Mouse (Mus musculus) layer of hippocampus, postnatal 25 days (tissue): ENCODE results near the gene Mertk. TPM values are rescaled to one million over a fixed set of nuclear protein-coding genes. Genes with fewer than 3 reads are reported as not detected.
A peak's percentile ranks its signal among the peaks of the same experiment; 100 is the strongest.

Source experiments
- DNase-seq, 2 experiments: peaks; one replicate each; pipeline ENCODE4 v3.0.0; 2022; ENCODE audit warnings: mixed read lengths in 2 of 2, low spot score in 1 of 2; ENCODE audit errors: extremely low spot score in 1 of 2
- total RNA-seq, 2 experiments: library from RNA; stranded (reverse); gene quantifications; 2 replicates each; pipeline ENCODE4 v1.2.3; 2021

Gene Mertk
- total RNA-seq, 2 experiments from 2014 or later = 24.1 to 33.5 TPM

DNA sequence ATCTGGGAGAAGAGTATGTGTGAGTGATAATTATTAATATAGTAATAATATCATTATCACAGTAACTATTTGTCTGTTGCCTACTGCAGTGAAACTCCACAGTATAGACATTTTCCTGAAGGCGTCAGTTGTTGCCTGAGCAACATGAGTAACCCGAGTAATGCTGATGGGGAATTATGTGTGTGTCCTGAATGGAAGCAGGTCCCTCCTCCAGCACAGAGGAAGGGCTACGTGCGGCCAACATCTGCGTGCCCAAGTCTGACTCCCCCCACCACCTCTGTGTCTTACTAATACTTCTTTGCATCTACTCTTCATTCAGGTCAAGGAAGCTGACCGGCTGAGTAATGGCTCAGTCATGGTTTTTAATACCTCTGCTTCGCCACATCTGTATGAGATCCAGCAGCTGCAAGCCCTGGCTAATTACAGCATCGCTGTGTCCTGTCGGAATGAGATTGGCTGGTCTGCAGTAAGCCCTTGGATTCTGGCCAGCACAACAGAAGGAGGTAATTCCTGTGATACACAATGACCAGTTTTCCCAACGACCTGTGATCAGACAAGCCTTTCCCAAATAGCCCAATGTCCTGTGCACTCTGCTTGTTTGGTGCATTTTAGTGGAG is 60.1 kb downstream of the Mertk start:
- DNase-seq = no peak

DNA sequence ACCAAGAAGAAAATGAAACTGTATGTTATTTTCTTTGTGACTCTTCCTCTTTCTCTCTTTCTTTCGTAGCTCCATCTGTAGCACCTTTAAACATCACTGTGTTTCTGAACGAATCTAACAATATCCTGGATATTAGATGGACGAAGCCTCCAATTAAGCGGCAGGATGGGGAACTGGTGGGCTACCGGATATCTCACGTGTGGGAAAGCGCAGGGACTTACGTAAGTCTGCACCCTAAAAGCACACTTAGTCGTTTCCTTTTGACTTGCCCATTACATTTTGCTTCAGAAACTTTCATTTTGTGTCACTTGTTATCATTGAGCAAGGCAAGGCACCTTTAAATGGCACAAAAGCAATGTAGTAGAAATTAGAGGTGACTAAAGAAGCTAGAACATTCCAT is 63.3 kb downstream of the Mertk start:
- no peak for DNase-seq

DNA sequence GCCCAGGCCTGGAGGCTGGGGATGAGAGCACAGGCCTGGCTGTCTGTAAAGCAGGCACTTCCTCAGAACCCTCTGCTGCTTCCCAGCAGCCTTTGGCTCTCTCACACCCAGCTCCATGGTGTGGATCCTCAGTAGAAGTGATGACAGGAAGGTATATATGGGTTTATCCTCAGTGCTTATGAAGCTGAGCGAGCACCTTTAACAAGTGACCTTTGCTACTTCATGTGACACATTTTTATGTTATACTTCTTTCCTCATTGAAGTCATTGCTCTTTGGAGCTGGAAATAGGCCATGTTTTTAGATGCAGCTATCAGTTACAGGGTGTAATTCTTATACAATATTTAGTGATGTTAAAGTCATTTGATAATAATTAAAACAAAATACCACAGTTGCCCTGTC is 67.0 kb downstream of the Mertk start:
- DNase-seq = no peak

DNA sequence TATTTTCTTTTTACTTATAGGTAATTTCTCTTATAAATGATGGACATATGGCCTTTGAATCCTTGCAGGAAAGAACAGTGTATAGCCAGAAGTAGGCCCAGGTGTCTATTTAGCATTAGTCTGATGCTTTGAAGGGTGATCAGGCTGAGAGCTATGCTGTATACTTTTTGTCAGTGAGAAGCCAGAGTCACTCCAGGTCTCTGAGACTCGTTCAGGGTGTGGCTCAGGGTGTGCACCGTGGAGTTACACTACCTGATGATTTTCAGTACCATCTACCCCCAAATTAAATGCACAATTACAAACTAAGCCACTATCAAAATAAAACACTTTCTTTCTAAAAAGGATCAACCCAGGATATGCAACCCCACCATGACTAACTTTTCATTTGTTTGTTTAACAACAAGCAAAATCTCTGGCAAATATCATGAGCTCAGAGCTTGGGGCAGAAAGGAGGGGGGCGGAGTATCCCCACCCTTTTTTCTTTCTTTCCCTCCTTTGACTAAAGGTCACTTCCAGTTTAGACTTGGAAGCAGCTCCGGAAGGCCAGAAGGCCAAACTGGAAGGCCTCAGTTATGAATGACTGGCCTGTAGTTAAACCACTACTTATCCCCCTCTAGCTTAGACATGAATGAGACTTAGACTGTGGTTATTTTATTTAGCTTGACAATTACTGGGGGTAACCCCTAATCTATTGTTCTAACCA is 69.9 kb downstream of the Mertk start:
- no peak for DNase-seq

DNA sequence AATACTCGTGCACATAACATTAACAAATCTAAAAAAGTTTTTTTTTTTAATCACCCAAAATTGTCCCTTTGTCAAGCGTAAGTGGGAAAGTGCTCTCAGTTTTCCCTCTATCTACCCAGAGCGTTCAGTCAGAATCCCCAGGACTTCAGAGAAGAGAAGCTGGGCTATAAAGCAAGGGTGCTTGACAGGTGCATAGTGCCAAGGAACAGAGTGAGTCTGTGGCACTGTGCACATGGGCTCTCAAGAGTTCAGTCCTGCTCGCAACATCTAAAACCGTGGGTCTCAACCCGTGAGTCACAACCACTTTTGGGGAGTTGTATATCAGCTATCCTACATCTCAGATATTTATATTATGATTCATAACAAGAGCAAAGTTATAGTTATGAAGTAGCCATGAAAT is 71.8 kb downstream of the Mertk start:
- no peak for DNase-seq

DNA sequence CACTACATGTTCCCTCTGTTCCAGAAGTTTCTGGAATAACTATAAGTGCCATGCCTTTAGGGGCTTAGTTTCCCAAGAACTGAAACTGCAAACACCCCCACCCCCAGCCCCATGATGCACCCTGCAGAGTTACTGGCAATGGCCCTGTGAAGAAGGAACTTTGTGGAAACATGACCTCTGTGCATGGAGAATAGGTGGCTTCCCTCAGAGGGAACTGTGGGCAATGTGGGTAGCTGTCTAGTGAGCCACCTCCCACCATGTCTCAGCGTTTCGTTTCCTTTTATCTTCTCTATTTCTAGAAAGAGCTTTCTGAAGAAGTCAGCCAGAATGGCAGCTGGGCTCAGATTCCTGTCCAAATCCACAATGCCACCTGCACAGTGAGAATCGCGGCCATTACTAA is 72.3 kb downstream of the Mertk start:
- no peak for DNase-seq

DNA sequence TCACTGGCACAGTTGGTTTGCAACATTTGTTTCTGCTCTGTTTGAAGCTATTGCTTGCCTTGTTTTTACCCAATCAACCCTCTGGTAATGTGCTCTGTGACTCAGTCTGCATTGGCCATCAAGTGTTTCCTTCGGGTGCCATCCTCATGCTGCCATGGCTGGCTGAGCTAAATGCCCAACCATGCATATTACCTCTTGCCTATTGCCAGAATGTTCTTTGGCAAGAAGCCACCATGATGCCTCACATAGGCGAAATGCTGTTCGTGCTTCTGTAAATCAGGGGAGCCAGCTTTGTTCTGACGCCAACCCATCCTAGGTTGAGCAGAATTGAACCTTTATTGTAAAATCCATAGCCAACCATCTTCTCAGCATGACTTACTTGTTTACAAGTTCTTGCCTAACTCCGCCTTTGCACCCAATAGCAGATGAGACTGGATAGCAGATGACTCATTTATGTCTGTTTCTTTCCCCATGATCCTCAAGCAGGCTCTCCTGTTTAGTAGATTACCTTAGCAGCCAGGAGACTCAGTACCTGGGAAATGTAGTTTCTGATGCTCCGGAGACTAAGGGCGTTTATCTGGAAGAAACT is 73.1 kb downstream of the Mertk start:
- DNase-seq = peak in 1 of 2 experiments; percentile 6

DNA sequence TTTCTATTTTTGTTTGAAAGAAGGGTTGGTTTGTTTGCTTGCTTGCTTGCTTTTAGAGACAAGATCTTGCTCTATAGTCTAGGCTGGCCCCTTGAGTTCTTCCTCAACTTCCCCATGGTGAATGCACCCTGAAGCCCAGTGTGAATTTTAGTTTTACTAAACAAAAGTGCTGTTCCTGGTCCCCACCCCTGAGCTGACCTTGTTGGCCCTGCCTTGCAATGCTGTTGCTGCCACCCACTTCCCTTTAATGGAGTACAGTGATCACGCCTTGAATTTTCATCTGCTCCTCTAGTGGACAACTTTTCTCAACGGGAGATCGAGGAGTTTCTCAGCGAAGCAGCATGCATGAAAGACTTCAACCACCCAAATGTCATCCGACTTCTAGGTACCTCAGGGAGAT is 83.5 kb downstream of the Mertk start:
- no peak for DNase-seq

DNA sequence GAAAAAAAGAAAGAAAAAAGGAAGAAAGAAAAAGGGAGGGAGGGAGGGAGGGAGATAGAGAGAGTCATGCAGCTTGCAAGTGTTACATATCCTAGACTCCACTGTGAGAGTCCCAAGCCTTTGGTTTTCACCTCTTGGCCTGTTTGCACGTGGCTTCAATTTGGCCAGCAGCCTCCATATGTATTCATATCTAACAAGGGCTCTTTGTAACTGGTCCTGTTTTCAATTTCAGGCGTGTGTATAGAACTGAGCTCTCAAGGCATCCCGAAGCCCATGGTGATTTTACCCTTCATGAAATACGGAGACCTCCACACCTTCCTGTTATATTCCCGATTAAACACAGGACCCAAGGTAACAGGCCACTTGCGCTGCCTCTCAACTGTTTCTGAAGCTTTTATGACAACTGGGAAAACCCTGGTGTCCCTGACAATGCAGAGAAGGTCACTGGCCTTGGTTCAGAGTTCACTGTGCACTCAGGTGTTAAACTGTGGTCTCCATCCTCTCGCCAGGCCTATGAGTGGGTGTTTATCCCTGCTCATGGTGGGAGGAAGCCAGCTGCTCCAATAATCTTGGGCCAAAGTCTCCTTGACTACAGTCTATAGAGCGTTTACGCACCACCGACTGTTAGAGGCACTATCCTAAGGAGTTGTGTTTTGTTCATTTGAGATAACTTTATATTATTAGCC is 85.0 kb downstream of the Mertk start:
- DNase-seq = no peak

DNA sequence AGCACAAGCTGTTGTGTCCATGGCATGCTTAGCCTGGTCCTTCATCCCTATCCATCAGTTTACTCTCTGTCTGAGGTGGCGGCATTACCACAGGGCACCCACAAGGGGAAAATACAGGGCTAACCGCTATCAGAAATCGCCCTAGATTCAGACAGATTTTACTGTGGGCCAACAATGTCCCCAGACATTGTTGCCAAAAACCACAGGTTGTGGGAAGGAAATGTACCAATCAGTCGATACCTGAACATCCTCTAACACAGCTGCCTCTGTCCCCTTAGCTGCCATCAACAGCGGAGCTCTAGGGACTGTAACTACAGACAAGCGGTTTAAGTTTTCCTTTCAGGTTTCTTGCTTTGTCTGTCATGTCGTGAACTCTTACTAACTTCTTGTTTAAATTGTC is 86.1 kb downstream of the Mertk start:
- no peak for DNase-seq

DNA sequence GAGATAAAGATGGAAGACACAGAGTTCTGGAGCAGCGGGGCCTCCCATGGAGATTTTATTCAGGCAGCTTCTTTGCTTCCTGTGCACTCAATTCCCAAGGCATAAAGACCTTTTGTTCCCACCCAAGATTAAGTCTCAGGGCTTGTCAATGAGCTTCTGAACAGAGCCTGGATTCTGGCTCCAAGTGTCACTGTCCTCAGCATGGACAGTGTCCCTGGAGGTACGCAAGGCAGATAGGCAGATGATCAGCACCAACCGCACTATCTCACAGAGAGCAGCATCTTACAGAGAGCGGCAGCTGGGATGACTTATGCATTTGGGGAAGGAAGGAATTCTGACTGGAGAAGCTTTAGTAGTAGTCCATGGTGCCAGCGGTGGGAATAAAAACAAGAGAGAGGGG is 87.6 kb downstream of the Mertk start:
- no peak for DNase-seq

DNA sequence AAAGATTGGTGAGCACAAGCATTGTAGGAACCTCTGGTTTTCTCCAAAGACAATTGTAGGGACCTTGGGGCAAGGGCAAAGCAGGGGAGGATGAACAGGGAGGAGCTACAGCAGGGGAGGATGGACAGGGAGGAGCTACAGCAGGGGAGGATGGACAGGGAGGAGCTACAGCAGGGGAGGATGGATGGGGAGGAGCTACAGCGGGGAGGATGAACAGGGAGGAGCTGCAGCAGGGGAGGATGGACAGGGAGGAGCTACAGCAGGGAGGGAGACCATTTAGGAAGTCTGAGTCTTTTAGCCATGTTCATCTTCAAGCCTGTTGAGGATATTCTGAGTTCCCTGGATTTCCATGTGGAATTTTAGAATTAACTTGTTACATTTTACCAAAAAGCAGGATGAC is 88.0 kb downstream of the Mertk start:
- DNase-seq = no peak

DNA sequence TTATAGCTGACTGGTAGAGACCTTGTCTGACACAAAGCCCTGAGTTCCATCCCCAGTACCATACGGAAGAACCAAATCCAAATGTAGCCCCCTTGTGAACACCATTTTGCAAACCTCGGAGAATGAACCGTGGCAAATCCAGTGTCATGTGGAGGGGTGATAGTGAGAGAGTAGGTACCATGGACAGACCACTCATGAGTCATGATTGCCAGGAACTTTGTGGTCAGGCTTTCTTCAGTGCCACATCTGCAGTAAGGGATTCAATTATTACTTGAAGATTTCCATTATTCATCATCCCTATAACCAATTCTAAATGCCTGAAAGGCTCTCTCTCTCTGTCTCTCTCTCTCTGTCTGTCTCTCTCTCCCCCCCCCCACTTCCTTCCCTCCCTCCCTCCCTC is 89.0 kb downstream of the Mertk start:
- no peak for DNase-seq

DNA sequence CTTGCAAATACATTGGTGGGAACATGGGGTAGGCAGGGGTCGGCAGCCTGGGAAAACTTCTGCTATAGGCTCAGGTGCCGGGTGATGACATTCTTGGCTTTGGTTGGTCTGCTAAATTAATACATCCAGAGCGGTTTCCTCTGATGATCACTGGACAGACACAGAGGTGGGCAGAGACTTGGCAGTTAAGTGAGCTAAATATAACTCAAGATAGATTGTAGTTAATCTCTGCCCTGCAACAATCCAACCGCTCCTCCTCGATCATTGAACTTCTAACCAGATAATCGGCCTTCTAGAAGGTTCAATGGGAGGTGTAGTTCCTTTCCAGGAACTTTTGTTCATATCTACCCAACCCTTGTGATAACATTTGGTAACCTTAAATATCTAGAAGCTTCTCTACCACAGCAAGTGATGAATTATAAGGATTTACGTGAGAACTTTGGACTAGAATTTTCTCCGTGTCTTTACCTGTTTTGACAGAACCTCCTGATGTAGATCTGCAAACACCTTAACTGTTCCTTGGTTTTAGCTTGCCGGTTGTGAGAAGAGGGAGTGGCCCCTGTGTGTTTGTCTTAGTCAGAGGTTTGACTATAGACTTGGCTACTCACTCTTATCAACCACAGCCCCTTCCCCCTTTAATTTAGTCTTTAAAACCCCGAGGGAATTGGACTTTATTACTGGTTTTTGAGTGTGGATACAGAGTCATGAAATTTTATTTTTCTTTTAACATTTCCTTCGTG is 92.3 kb downstream of the Mertk start:
- no peak for DNase-seq

DNA sequence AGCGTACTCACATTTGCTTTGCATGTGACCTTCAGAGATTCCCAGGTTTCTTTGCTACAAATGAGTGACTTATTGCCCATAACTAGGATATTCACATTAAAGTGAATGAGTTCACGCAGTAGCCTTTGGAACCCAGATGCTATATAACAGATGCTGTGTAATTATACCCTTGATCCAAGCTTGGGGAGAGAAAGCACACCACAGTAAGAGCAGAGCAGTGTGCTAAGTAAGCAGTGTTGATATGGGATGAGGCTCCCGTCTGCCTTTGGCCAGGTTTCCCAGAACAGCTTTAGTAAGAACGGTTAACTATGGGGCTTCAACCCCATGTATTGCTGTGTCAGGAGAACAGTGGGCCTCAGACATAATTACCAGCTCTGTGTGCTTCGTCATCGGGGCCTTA is 95.2 kb downstream of the Mertk start:
- DNase-seq = no peak

DNA sequence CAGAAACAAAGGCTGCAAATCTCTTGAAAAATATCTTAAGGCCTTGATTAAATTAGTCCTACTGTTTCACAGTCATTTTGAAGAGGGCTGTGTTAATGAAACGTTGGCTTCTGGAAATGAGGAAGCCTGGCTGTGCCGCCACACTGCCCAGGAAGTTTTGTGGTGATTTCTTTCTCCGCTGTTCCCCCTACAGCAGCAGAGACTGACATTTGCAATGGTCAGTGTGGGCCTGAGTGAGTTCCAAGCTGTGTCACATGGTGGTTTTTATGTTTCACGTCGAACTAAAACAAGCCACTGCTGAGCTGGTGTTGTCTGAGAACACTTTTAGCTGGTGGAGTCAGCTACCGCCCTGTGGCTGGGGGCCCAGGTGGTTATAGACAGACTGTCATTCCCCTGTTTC is 97.7 kb downstream of the Mertk start:
- DNase-seq = no peak

DNA sequence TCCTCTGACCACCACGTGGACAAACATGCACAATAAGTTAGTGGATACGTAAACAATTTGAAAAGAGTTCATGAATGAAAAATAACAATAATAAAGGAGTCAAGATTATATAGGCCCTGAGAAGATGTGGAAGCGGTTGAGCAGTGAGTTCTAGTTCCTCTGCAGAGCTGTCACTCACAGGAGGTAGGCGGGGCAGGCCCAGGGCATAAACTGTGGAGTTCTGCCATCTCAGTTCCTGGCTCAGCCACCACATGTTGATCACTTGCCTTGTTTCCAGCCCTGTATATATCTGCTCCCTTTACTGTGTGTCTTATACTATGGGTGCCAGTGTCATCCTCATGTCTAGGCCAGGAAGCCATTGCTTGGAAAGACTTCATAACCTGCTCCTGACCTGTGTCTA is 104.7 kb downstream of the Mertk start:
- no peak for DNase-seq

DNA sequence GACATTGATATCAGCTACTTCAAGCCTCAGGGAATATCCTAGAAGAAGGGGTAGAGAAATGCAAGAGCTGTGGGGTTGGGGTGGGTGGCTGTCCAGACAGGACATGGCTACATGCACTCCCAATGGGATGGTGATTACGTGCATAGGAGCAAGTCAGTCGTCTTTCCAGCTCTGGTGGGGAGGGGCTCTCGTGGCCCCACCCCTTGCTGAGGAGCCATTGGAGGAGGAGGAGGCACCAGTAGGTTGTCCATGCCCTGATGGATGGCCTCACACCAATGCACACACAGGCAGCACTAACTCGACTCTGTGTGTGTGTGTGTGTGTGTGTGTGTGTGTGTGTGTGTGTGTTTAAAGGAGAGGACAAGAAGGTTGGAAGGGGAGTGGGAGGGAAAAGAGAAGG is 106.6 kb downstream of the Mertk start:
- no peak for DNase-seq

DNA sequence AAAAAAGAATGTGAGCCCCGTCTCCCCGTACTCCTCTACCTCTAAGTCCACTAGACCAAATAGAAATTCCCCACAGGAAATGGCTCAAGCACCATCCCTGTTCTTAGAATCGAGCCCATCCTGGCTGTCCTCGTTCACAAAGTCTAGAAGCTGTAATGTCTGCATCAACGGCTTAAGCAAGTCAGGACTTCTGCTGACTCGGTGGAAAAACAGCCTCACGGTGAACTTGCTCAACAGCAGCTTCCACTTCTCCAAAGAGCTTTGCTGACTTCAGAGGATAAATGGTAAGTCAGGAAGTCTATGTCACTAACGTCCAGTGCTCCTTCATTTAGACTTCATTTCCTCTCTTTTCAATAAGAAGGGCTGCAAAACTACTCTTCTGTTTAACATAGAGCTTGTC is 107.8 kb downstream of the Mertk start:
- DNase-seq = no peak

DNA sequence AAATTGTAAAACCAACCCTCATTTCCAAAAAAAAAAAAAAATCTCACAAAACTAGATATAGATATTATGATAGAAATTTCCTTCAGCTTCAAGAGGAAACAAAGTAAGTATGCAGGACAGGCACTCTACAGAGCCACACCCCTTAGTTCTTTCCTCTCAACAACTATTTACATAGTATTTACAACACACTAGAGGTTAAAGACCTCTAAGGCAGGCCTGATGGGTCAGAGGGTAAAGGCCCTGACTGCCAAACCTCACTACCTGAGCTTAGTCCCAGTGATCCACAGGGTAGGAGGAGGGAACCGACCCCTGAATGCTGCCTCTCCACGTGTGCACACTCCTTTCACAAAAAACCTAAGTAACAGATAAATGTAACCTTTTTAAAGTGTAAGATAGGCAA is 114.0 kb downstream of the Mertk start:
- DNase-seq = no peak

DNA sequence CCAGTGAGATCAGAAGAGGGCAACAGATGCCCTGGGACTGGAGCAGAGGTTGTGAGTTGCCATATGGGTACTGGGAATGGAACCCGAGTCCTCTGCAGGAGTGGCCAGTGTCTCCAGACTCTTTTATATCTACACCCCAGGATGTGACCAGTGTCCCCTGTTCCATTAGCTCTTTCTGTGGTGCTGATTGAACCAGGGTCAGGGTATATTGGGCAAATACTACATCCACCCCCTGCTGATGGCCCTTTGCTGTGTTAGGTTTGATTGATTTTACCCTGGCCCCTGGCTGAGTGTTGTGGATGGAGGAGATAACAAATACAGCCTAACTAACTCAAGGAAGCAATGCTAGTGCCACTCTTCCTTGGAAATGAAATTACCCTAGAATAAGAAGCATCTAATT is 117.6 kb downstream of the Mertk start:
- DNase-seq = no peak
